Mouse (Mus musculus) thymus, adult 2 months (tissue): ENCODE results near the gene Dync2h1. TPM values are rescaled to one million over a fixed set of nuclear protein-coding genes. Genes with fewer than 3 reads are reported as not detected.

ENCODE experiments used
- DNase-seq: peaks from one replicate; pipeline ENCODE4 v3.0.0; 2021
- H3K27ac ChIP-seq: fragments of 200-500 bp; 2 replicates; pipeline ENCODE4 v1.5.1; 2012; ENCODE audit warnings: low read length, control low read depth; ENCODE audit not compliant: control insufficient read depth, insufficient read depth
- H3K27me3 ChIP-seq: fragments of 200-500 bp; 2 replicates; pipeline ENCODE4 v1.6.1; 2012; ENCODE audit warnings: mild to moderate bottlenecking, low read length, moderate library complexity, mixed read lengths; ENCODE audit not compliant: control insufficient read depth, insufficient read depth
- H3K36me3 ChIP-seq: fragments of 200-500 bp; 2 replicates; pipeline ENCODE4 v1.6.1; 2012; ENCODE audit warnings: mild to moderate bottlenecking, low read length, moderate library complexity; ENCODE audit not compliant: control insufficient read depth, insufficient read depth
- H3K4me1 ChIP-seq: fragments of 200-500 bp; replicated peaks from 2 replicates; pipeline ENCODE4 v1.6.1; 2012; ENCODE audit warnings: low read length; ENCODE audit not compliant: control insufficient read depth, insufficient read depth
- H3K4me3 ChIP-seq: fragments of 200-500 bp; 2 replicates; pipeline ENCODE4 v1.5.1; 2012; ENCODE audit warnings: mild to moderate bottlenecking, low read length, control low read depth, moderate library complexity; ENCODE audit not compliant: control insufficient read depth, insufficient read depth
- CTCF ChIP-seq: fragments of 200-500 bp; IDR thresholded peaks from 2 replicates; pipeline ENCODE4 v1.5.1; 2012; ENCODE audit warnings: mild to moderate bottlenecking, control low read depth, low read length, moderate library complexity, borderline replicate concordance; ENCODE audit not compliant: control insufficient read depth, poor library complexity, insufficient read depth; ENCODE audit errors: extremely low read depth
- POLR2A ChIP-seq: fragments of 200-500 bp; IDR thresholded peaks from 2 replicates; pipeline ENCODE4 v1.6.1; 2012; ENCODE audit warnings: mild to moderate bottlenecking, low read length, control low read depth, moderate library complexity; ENCODE audit not compliant: control insufficient read depth, poor library complexity, insufficient read depth; ENCODE audit errors: extremely low read depth
- WGBS: fragments of 180-500 bp; shearing (Covaris S2); methylation state at CpG from one replicate; pipeline ENCODE4 v1.1.7; 2018; 5-methylcytosine and 5-hydroxymethylcytosine counted together
- polyA plus RNA-seq: library from polyadenylated mRNA; depleted of rRNA; stranded (reverse); fragments of >200 nt; gene quantifications from 2 replicates; pipeline ENCODE4 v1.2.3, GENCODE M21; 2012

Dync2h1 gene
- polyA plus RNA-seq, 1 experiment, result 1.2 TPM

DNA sequence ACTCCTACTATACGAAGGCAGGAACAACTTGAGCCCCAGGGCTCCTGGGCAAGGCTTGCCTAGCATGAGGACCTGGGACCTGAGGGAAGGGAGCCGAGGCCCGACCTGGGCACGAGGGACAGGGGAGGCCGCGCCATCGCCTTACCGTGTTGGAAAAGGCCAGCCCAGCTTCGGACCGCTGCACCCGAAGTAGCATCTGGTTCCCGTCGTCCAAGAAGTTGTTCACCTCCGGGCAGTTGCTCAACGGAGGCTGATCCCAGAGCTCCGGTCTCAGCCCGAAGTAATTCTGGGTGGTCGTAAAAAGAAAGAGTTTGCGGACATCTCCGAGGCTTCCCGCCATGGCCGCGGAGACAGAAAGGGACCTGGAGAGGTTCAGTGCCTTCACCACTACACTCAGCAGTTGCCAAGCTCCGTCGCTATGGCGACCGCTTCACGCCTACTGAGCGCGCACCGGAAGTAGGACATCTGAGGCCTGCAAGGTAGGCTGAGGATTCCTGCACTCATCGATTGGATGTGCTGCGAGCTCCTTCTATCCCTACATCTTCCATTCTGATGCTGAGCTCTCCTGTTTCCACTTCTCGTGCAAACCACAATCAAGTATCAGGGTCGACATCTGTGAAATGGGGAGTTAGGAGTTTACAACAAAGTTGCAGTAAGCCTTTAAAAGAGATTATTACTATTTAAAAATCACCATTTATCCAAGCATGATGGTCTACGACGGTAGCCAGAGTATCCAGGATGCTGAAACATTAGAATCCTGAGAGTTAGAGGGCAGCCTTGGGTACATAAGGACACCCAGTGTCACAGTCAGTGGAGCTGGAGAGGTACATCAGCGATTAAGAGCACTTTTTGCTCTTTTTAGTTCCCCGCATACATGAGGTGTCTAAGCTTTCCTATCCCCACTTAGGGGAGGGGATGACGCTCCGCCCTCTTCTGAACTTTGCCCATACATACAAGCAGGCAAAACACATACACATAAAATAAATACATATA, 7.3 kb downstream of the Dync2h1 start:
- Histone ChIP-seq H3K36me3 (no peaks in the 10 kb centered on the region), H3K27me3 (no peaks in the 10 kb centered on the region), H3K4me1 (peaks cover 5% of the 10 kb centered on the region; the same call in 1 of the 2 replicates), H3K27ac (no peak overlapping the region), H3K4me3 (peak overlapping the region; percentile 30)
- peak; percentile 85 for DNase-seq
- WGBS, result 15% methylated on average over 41 of the region's 41 CpGs
- TF ChIP-seq CTCF (no peak), POLR2A (no peak)

GRCm38 (mm10) chr9:7173756-7174155, 10.5 kb downstream of the Dync2h1 start:
- H3K4me1 ChIP-seq, result peaks cover 5% of the 10 kb centered on the region; the same call in 1 of the 2 replicates
- WGBS, result 100% methylated on average over 1 of the region's 1 CpGs
- TF ChIP-seq POLR2A (no peak), CTCF (no peak)
- no peaks in the 10 kb centered on the region for H3K36me3 ChIP-seq
- H3K27me3 ChIP-seq, result no peaks in the 10 kb centered on the region
- H3K27ac ChIP-seq, result no peak overlapping the region
- no peak overlapping the region for H3K4me3 ChIP-seq
- DNase-seq, result no peak

GRCm38 (mm10) chr9:7167339-7167998, 16.8 kb downstream of the Dync2h1 start:
- no peak for TF ChIP-seq CTCF
- no peak for TF ChIP-seq POLR2A
- no peak overlapping the region for H3K27ac ChIP-seq
- H3K4me1 ChIP-seq, result no peaks in the 10 kb centered on the region
- no peak overlapping the region for H3K4me3 ChIP-seq
- H3K27me3 ChIP-seq, result no peaks in the 10 kb centered on the region
- no peak for DNase-seq
- no peaks in the 10 kb centered on the region for H3K36me3 ChIP-seq
- WGBS, result 87% methylated on average over 6 of the region's 6 CpGs

GRCm38 (mm10) chr9:7160688-7161087, 23.6 kb downstream of the Dync2h1 start:
- H3K36me3 ChIP-seq, result no peaks in the 10 kb centered on the region
- H3K27me3 ChIP-seq, result no peaks in the 10 kb centered on the region
- H3K4me1 ChIP-seq, result no peaks in the 10 kb centered on the region
- no peak overlapping the region for H3K4me3 ChIP-seq
- no peak overlapping the region for H3K27ac ChIP-seq
- DNase-seq, result no peak
- WGBS, result 96% methylated on average over 5 of the region's 5 CpGs
- no peak for TF ChIP-seq CTCF
- TF ChIP-seq POLR2A, result no peak

- Histone ChIP-seq H3K27ac (no peak overlapping the region), H3K4me1 (no peaks in the 10 kb centered on the region), H3K27me3 (no peaks in the 10 kb centered on the region), H3K4me3 (no peak overlapping the region), H3K36me3 (no peaks in the 10 kb centered on the region)
- 95% methylated on average over 3 of the region's 3 CpGs for WGBS
- no peak for DNase-seq
- TF ChIP-seq POLR2A (no peak), CTCF (no peak)
These were observed 24.5 kb downstream of the Dync2h1 start for GRCm38 (mm10) chr9:7159718-7160117.

DNA sequence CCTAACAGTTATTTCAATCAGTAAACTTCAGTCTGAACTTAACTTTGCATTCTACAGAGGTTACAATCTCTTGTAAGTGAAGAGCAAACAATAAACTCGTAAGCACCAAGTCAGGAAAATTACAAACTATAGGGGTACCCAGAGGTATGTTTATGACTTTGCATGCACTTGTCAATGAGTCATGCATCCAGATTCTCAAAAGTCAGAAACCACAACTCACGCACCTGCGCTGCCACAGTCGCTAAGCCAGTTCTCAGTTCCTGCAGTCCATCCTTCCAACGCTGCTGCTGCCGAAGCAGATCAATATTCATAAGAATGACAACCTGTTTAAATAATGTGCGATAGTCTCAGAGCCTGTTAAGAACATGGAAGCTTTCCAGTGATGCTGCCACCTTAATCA, 25.6 kb downstream of the Dync2h1 start:
- H3K36me3 ChIP-seq, result no peaks in the 10 kb centered on the region
- H3K27me3 ChIP-seq, result no peaks in the 10 kb centered on the region
- no peak for TF ChIP-seq CTCF
- TF ChIP-seq POLR2A, result no peak
- H3K4me1 ChIP-seq, result no peaks in the 10 kb centered on the region
- no peak for DNase-seq
- no peak overlapping the region for H3K27ac ChIP-seq
- WGBS, result 97% methylated on average over 7 of the region's 7 CpGs
- H3K4me3 ChIP-seq, result no peak overlapping the region
